Comparison of ENCODE assay signal across 19 mouse cellular contexts in the genomic region with DNA sequence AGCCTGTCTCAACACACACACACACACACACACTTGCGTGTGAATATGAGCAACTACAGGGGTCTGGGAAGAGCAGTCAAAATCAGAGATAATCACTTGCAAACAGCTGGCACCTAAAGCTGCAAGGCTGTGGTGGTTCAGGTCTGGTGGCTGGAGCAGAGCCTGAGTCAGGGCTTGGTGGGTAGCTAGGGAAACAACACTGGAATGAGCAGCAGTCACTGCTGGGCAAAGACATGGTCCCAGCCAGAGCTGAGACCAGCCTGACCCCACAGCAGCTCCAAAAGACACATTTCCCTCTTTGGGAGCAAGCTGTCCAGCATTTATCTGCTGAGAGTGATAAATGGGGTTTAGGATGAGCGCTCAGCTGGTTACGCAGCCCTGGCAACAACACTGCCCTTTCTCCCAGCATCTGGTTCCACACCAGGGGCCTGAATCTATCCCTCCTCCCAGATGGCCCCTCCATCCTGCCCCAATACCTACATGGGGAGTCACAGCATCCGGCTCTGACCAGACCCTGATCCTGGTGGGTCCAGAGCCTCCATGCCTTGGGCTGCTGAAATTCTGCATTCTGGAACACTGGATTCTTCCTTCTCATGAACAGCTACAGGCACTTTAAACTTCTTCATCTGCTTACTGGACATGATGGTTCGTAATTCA. TPM values are rescaled to one million over a fixed set of nuclear protein-coding genes. Genes with fewer than 3 reads are reported as not detected.
DNase-seq lines count a peak whose midpoint lies in the region; ATAC-seq and TF ChIP-seq lines count a peak whose summit lies in the region.
"Had no signal": no experiment of that assay in that cellular context is flagged by ENCODE, and none has a peak within 500 bp of the region (broad histone marks: within the 10 kb centered on the region; RNA-seq: fewer than 3 reads in every experiment).

No protein-coding gene starts in this region.

- H3K36me3 ChIP-seq in kidney, embryonic 15.5 days, result no peaks in the 10 kb centered on the region
- H3K36me3 ChIP-seq: forebrain, embryonic 12.5 days; hindbrain, embryonic 13.5 days; liver, embryonic 12.5 days; stomach, embryonic 15.5 days had no signal

- no peak overlapping the region for H3K4me3 ChIP-seq in kidney, embryonic 15.5 days (replicated peaks)
- H3K4me3 ChIP-seq in left cerebral cortex, adult 2 months, result no peak overlapping the region
- H3K4me3 ChIP-seq: forebrain, embryonic 12.5 days; hindbrain, embryonic 13.5 days; liver, embryonic 12.5 days; stomach, embryonic 15.5 days had no signal

- H3K27me3 ChIP-seq in kidney, embryonic 15.5 days, result no peaks in the 10 kb centered on the region
- H3K27me3 ChIP-seq in Patski, result no peaks in the 10 kb centered on the region
- H3K27me3 ChIP-seq: hindbrain, embryonic 13.5 days; liver, embryonic 12.5 days; stomach, embryonic 15.5 days had no signal

- no peak for DNase-seq in kidney, adult 8-10 months
- peak; percentile 89 for DNase-seq in Patski (ENCODE audit: low read depth, low spot score)
- DNase-seq in left cerebral cortex, adult 2 months (ENCODE audit: extremely low spot score in 1 of 2, low spot score in 2 of 2), result no peak
- DNase-seq in adrenal gland, postnatal 36 days, result no peak
- DNase-seq: adrenal gland, postnatal 25 days; lung, postnatal 4 days; right cerebral cortex, postnatal 4 days; thymus, postnatal 4 days had no signal

- CTCF ChIA-PET in Patski (lab: Charles Lee), result interaction anchor here (0.7 to 1.3 kb wide), 2 partner anchors 10 to 51 kb away, joined by 3 read pairs; no protein-coding TSS in a partner anchor

- no peaks in the 10 kb centered on the region for H3K9me3 ChIP-seq in kidney, embryonic 15.5 days (replicated peaks)
- H3K9me3 ChIP-seq: forebrain, embryonic 12.5 days; hindbrain, embryonic 13.5 days; liver, embryonic 12.5 days; stomach, embryonic 15.5 days had no signal

- TF ChIP-seq CTCF in Patski (IDR thresholded peaks at IDR 0.05), result no peak
- no peak for TF ChIP-seq CTCF in left cerebral cortex, adult 2 months (IDR thresholded peaks at IDR 0.05)

- H3K4me1 ChIP-seq in kidney, embryonic 15.5 days, result no peaks in the 10 kb centered on the region
- H3K4me1 ChIP-seq: forebrain, embryonic 12.5 days; liver, embryonic 12.5 days; stomach, embryonic 15.5 days had no signal

- 0 out of 2 replicates have a peak, but pooled peaks have one; percentile 18 for ATAC-seq in kidney, embryonic 15.5 days (replicated peaks; ENCODE audit: low FRiP score)
- peak; percentile 26 for ATAC-seq in CD4-positive, CD25-positive, alpha-beta regulatory T cell, adult 4 months
- ATAC-seq in Patski, result peak; percentile 94
- peak; percentile 34; the same call in 1 of the 2 replicates for ATAC-seq in megakaryocyte progenitor cell, adult 5-6 weeks (replicated peaks; ENCODE audit: poor library complexity)
- ATAC-seq: liver, embryonic 12.5 days had no signal

- no peak overlapping the region for H3K4me2 ChIP-seq in kidney, embryonic 15.5 days
- H3K4me2 ChIP-seq: forebrain, embryonic 12.5 days; heart, embryonic 11.5 days; hindbrain, embryonic 13.5 days; liver, embryonic 12.5 days; stomach, embryonic 15.5 days had no signal

- H3K27ac ChIP-seq in kidney, embryonic 15.5 days, result no peak overlapping the region
- no peak overlapping the region for H3K27ac ChIP-seq in left cerebral cortex, adult 2 months
- H3K27ac ChIP-seq: forebrain, embryonic 12.5 days; hindbrain, embryonic 13.5 days; liver, embryonic 12.5 days; stomach, embryonic 15.5 days had no signal

- H3K9ac ChIP-seq in kidney, embryonic 15.5 days, result no peak overlapping the region
- H3K9ac ChIP-seq: forebrain, embryonic 12.5 days; hindbrain, embryonic 13.5 days; liver, embryonic 12.5 days; stomach, embryonic 15.5 days had no signal

- intact Hi-C loops in left cerebral cortex, adult 2 months (cut with DNase I), result no loop called here

- WGBS in kidney, embryonic 15.5 days, result 78% methylated on average over 5 of the region's 5 CpGs

- POLR2A ChIA-PET in Patski (lab: Charles Lee), result no interaction called here

- in situ Hi-C loops in Patski (cut with MboI; ENCODE audit: low pct_unique_long_range_greater_than_20kb), result no loop called here

RNA-seq across cellular contexts. Expression of a gene that starts 25.7 kb away (rescaled TPM):
- not detected in 2 replicates for polyA plus RNA-seq in kidney, embryonic 15.5 days (2015; fragmentation: Nextera tagmentation; extraction: Ambion mirVana)
- under 1 TPM in 1 of 2 experiments, not detected in 1; 0.09 TPM for polyA plus RNA-seq in CD4-positive, CD25-positive, alpha-beta regulatory T cell, adult 4 months (2017; shearing (Covaris generic))
- polyA plus RNA-seq in Patski (2021), result not detected
- total RNA-seq in megakaryocyte progenitor cell, adult 5-6 weeks (2015), result not detected in 2 replicates
- total RNA-seq in megakaryocyte progenitor cell, adult 5-6 weeks (2017), result not detected in 2 replicates
- not detected for total RNA-seq in left cerebral cortex, adult 2 months (2021)
- total RNA-seq in adrenal gland, postnatal 36 days (2021), result not detected
- total RNA-seq: adrenal gland, postnatal 25 days; gastrocnemius, adult 18-20 months; left cerebral cortex, adult 18-20 months had no signal
- polyA plus RNA-seq: cortical plate, adult 2 months; forebrain, embryonic 12.5 days; heart, embryonic 11.5 days; hindbrain, embryonic 13.5 days; liver, embryonic 12.5 days; stomach, embryonic 15.5 days had no signal

RNA-seq across cellular contexts. Expression of a gene that starts 39.7 kb away (rescaled TPM):
- 2.5 and 3.7 TPM in 2 replicates for polyA plus RNA-seq in kidney, embryonic 15.5 days (2015; fragmentation: Nextera tagmentation; extraction: Ambion mirVana)
- polyA plus RNA-seq in CD4-positive, CD25-positive, alpha-beta regulatory T cell, adult 4 months (2017; shearing (Covaris generic)), result not detected
- 0.09 TPM for polyA plus RNA-seq in Patski (2021)
- total RNA-seq in megakaryocyte progenitor cell, adult 5-6 weeks (2015), result not detected in 2 replicates
- not detected in 2 replicates for total RNA-seq in megakaryocyte progenitor cell, adult 5-6 weeks (2017)
- total RNA-seq in left cerebral cortex, adult 2 months (2021), result 1 to 10 TPM; 1.8 to 2.5 TPM
- 1 to 10 TPM; 1.5 to 2.4 TPM for total RNA-seq in adrenal gland, postnatal 36 days (2021)
- polyA plus RNA-seq: liver, embryonic 12.5 days had no signal

RNA-seq across cellular contexts. Expression of a gene that starts 56.6 kb away (rescaled TPM):
- 8.8 and 9.7 TPM in 2 replicates for polyA plus RNA-seq in kidney, embryonic 15.5 days (2015; fragmentation: Nextera tagmentation; extraction: Ambion mirVana)
- 10 to 100 TPM in 1 of 2 experiments, 1 to 10 TPM in 1; 6.1 to 13.6 TPM for polyA plus RNA-seq in CD4-positive, CD25-positive, alpha-beta regulatory T cell, adult 4 months (2017; shearing (Covaris generic))
- polyA plus RNA-seq in Patski (2021), result 18.6 TPM
- total RNA-seq in megakaryocyte progenitor cell, adult 5-6 weeks (2015), result 4.7 and 5.7 TPM in 2 replicates
- 3.5 and 3.7 TPM in 2 replicates for total RNA-seq in megakaryocyte progenitor cell, adult 5-6 weeks (2017)
- 1 to 10 TPM; 5.3 to 6.8 TPM for total RNA-seq in left cerebral cortex, adult 2 months (2021)
- total RNA-seq in adrenal gland, postnatal 36 days (2021), result 10 to 100 TPM; 10.2 to 16.1 TPM

Comparison
In these comparisons a context has a peak if more than half of its experiments do, and no peak if none do; other contexts are left out.
1. ATAC-seq: peak in every context shown above with its lines; median percentile 94 in Patski; 34 in megakaryocyte progenitor cell, adult 5-6 weeks; 26 in CD4-positive, CD25-positive, alpha-beta regulatory T cell, adult 4 months; 18 in kidney, embryonic 15.5 days.